Mouse (Mus musculus): ENCODE results near the gene Plxna1. TPM values are rescaled to one million over a fixed set of nuclear protein-coding genes. Genes with fewer than 3 reads are reported as not detected.

Gene Plxna1
- polyA plus RNA-seq, 1 experiment from 2014 or later = 13.4 TPM

DNA sequence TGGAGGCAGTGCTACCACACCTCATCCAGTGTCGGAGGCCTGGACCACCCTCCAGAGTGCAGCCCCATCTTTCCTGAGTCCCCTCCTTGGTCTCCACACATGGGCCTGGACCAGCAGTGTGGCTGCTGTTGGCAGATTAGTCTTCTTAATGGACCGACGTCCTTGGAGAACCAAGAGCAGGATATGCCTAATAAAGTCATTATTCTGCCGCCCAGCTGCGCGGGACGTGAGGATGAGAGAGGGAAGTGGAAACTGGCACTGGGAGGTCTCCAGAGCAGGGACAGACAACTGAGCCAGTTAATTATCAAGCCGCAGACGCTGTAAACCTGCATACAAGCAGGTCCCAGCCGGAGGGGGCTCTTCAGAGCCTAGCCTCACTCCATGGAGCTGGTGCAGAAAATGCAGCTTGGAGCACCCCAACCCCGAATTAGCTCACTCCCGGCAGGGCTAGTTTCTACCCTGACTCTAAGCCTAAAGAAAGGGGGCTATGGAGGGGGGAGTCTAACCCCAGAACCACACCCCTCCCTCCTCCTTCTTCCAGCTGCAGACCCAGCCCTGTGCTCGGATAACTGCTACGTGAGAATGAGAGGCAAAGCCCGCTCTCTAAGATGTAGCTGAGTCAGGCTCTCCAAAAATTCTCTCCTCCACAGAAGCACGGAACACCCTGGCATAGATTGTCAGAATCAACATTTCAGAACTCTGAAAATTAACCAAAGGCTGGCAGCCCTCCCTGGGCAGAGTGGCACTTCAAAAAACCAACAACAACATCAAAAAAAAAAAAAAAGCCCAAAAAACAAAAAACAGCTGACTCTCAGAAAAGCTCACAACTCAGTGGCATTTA is 80.7 kb downstream of the Plxna1 start:
- no peaks in the 10 kb centered on the region for H3K27me3 ChIP-seq (replicated peaks)
- peaks cover 4% of the 10 kb centered on the region for H3K4me1 ChIP-seq (replicated peaks)
- H3K9me3 ChIP-seq (replicated peaks) = peaks cover 6% of the 10 kb centered on the region; the same call in 1 of the 2 replicates
- whole genome bisulfite sequencing = 32% methylated on average over 16 of the region's 16 CpGs
- H3K4me2 ChIP-seq = no peak overlapping the region
- H3K36me3 ChIP-seq = no peaks in the 10 kb centered on the region
- no peak overlapping the region for H3K9ac ChIP-seq
- H3K4me3 ChIP-seq = no peak overlapping the region
- ATAC-seq (ENCODE audit: insufficient number of reproducible peaks, low FRiP score) = no peak
- H3K27ac ChIP-seq (ENCODE audit: poor library complexity, severe bottlenecking) = no peak overlapping the region

DNA sequence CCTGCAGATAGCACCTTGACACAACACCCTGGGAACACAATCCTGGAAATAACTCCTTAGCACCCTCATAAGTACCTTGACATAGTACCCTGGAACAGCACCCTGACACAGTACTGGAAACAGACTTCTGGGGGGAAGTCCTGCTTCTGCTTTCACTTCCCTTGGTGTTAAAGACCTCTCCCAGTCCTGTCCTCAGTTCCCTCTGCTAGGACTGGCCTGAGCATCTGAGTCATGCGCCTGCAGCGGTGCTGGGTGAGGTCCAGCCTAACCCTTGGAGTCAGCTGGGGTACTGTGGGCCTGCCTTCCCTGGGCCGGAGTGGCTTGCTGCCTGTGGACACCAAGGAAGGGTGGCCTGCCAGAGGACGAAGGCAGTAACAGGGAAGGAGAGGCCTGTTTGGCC is 81.9 kb downstream of the Plxna1 start:
- 79% methylated on average over 4 of the region's 4 CpGs for WGBS

DNA sequence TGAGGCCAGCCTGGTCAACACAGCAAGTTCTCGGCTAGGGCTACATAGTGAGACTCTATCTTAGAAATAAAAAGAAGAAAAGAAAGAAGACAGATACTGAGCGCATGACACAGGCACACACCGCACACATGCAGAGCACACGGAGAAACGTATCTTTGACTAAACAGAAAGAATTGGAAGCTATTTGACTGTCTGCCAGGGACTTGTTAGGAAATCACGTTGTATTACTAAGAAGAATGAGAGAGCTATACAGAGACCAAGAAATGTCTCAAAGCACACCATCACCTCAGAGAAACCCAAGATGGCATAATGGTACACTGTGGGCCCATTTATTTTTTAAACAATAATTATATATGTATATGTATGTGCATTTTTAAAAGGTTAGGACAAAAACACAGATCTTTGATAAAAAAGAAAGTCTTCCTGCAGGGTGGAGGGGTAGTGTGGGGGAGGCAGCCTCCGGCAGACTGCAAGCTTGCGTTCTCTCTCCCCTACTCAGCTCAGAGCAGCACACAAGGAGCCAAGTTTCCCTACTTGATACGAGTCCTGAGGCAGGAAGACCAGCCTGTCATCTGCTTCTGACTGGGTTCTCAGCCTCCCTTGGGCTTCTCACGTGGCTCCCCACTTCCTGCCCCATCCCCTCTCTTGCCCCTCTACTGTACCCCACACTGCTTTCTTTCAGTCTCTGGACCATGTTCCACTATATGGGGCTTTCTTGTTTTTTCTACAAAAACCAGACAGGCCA is 90.5 kb downstream of the Plxna1 start:
- ATAC-seq (ENCODE audit: insufficient number of reproducible peaks, low FRiP score) = no peak
- no peaks in the 10 kb centered on the region for H3K36me3 ChIP-seq
- no peak overlapping the region for H3K4me2 ChIP-seq
- H3K9me3 ChIP-seq (replicated peaks) = 0 out of 2 replicates have a peak, but pooled peaks cover 2% of the 10 kb centered on the region
- 61% methylated on average over 10 of the region's 10 CpGs for WGBS
- no peak overlapping the region for H3K9ac ChIP-seq
- H3K4me1 ChIP-seq (replicated peaks) = no peaks in the 10 kb centered on the region
- no peak overlapping the region for H3K27ac ChIP-seq (ENCODE audit: poor library complexity, severe bottlenecking)
- no peak overlapping the region for H3K4me3 ChIP-seq
- no peaks in the 10 kb centered on the region; the same call in 1 of the 2 replicates for H3K27me3 ChIP-seq (replicated peaks)

More for the DNA sequence above, 81.9 kb downstream of the Plxna1 start:
- peaks cover 6% of the 10 kb centered on the region; the same call in 1 of the 2 replicates for H3K9me3 ChIP-seq (replicated peaks)
- no peak overlapping the region for H3K4me3 ChIP-seq
- no peak overlapping the region for H3K27ac ChIP-seq (ENCODE audit: poor library complexity, severe bottlenecking)
- no peaks in the 10 kb centered on the region for H3K36me3 ChIP-seq
- no peak overlapping the region for H3K9ac ChIP-seq
- no peak; the same call in 1 of the 2 replicates for ATAC-seq (ENCODE audit: insufficient number of reproducible peaks, low FRiP score)
- no peak overlapping the region for H3K4me2 ChIP-seq
- no peaks in the 10 kb centered on the region for H3K27me3 ChIP-seq (replicated peaks)
- no peaks in the 10 kb centered on the region; the same call in 1 of the 2 replicates for H3K4me1 ChIP-seq (replicated peaks)

DNA sequence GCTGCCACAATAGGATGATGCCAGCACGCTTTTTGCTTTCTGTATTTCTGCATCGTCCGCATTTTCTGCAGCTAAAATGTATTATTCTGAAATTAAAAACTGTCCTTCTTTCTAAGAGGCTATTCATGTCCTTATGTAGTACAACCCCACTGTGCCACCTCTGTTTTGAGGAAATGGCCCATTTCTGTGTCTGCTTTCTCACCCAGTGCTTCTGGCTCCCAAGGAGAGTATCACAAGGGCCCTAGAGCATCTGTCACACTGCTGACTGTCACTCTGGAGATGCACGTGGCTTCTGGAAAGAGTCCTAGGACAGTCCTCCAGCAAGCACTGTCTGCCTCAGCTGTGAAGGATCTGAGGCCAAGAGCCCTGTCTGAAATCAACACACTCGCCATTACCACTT is 95.2 kb downstream of the Plxna1 start:
- H3K27me3 ChIP-seq (replicated peaks) = no peaks in the 10 kb centered on the region
- H3K27ac ChIP-seq (ENCODE audit: poor library complexity, severe bottlenecking) = no peak overlapping the region
- ATAC-seq (ENCODE audit: insufficient number of reproducible peaks, low FRiP score) = no peak
- H3K36me3 ChIP-seq = no peaks in the 10 kb centered on the region
- H3K9ac ChIP-seq = no peak overlapping the region
- 0 out of 2 replicates have a peak, but pooled peaks cover 2% of the 10 kb centered on the region for H3K9me3 ChIP-seq (replicated peaks)
- no peak overlapping the region for H3K4me3 ChIP-seq
- no peaks in the 10 kb centered on the region for H3K4me1 ChIP-seq (replicated peaks)
- H3K4me2 ChIP-seq = no peak overlapping the region
- 70% methylated on average over 5 of the region's 5 CpGs for WGBS

Other genes with a start within 250 kb of the Plxna1 start
- 37.8 and 39.7 TPM in 2 replicates for gene Chchd6, start 233.0 kb upstream of the Plxna1 start, polyA plus RNA-seq (2016; fragmentation: Nextera tagmentation; extraction: Ambion mirVana)